Mouse (Mus musculus) testis, adult 2 months (tissue): ENCODE measurements at regions not wholly inside any gene's neighbourhood (a gene's known extent, or its start where the extent isn't known, plus 50 kb on each side); places are given as distances from the start of the nearest gene placed in this dataset.

Experiments used
- CTCF ChIP-seq: fragments of 200-500 bp; IDR thresholded peaks from 2 replicates; pipeline ENCODE4 v1.5.1; 2012; ENCODE audit warnings: low read depth, mild to moderate bottlenecking, inconsistent platforms, low read length, moderate library complexity; ENCODE audit not compliant: control insufficient read depth, insufficient read depth, insufficient replicate concordance
- POLR2A ChIP-seq: fragments of 200-500 bp; IDR thresholded peaks from 2 replicates; pipeline ENCODE4 v1.6.1; 2012; ENCODE audit warnings: low read depth, mild to moderate bottlenecking, inconsistent platforms, low read length, moderate library complexity; ENCODE audit not compliant: control insufficient read depth

- TF ChIP-seq CTCF, result no peak
- TF ChIP-seq POLR2A, result no peak
Observed at GRCm38 (mm10) chr5:128537218-128537617, 63.4 kb upstream of the Fzd10 start.
